Mouse (Mus musculus): ENCODE results near the gene Gm36864.

DNA sequence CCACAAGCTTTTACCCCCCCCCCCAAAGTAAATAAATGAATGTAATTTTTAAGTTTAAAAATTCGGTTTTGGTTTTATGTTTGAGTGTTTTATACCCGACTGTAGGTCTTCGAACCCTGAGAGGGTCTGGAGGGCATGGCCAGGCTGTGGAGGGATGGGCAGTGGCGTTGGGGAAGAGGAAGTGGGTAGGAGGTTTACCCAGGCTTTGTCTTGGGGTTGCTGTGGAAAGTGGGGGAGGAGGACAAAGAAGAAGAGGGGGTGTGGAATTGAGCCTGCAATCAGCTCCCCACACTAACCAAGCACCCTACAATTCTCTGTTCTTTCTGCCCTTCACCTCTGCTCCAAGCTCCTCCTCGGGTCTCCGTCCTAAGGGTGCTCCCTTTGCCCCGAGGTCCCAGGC, 36.6 kb downstream of the Gm36864 start:
- TF ChIP-seq CTCF (IDR thresholded peaks at IDR 0.05; ENCODE audit: low read depth) (no peak), EP300 (IDR thresholded peaks at IDR 0.05; ENCODE audit: low read depth) (no peak)

Data from heart, postnatal 0 days (tissue).